Mouse (Mus musculus): ENCODE measurements around the gene Tmbim6. TPM values are rescaled to one million over a fixed set of nuclear protein-coding genes. Genes with fewer than 3 reads are reported as not detected.

The Tmbim6 gene
- 100 to 1,000 TPM; 146 to 237 TPM for polyA plus RNA-seq (2017; shearing (Covaris generic))

GRCm38 (mm10) chr15:99392486-99393385 lies at the start of gene Tmbim6:
Tmbim6 (plus strand) TSS chr15:99392882.

DNA sequence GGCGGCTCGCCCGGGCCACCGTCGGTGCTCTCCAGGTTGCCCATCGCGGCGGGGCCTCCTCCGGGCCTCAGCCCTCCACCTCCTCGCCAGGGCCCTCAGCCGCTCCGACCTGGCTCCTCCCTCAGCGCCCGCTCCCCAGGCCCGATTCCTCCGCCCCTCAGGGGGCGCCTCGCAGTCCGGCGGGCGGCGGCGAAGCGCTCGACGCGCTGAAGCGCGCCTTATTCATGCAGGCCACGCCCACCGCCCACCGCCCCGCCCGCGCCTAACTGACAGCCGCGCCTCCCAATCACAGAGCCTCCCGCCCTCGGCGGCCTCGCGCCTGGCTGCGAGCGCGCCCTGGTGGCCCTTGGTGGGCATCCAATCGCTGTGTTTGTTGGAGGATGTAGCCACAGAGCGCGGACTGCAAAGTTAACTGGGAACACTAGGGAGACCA lies 22.4 kb upstream of the Tmbim6 start, which contains the start of gene Fmnl3:
Fmnl3 (minus strand) TSS at position 224 of the 433 bp plus-strand sequence.

DNA sequence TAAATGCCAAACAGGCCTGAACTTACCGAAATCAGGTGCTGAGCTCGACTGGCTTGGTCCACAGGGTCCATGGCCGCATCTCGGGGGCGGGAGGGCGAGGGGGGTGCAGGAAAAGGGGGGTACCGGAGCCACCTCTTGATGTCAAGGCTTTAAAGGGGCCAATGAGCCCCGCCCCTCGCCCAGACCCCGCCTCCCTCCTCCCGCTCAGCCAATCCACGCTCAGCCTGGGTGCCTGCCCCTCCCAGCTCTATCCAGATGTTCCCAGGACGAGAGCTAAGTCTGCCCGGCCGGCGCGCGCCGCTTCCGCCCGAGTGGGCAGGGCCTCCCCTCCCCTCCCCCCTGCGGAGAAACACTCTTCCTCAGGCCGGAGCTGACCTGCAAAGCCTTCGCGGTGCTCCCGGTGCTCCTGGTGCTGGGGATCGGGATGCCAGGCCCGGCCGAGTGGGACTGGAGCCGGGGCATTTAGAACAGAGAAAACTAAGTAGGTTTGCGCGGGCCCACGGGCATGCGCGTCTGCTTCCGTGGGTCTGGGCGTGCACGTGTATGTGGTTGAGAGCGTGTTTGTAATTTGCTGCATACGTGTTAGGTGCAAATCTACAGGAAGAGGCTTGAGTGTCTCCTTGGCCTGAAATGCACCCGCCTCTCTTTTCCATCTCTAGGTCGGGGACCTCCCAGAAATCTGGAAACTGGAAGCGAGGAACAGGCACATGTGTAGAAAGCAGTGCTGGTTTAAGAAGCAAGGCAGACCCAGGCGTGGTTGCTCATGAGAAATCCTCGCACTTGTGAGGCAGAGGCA lies 65.1 kb downstream of the Tmbim6 start, which contains the start of gene Nckap5l:
Nckap5l (minus strand) TSS at position 143 of the 796 bp plus-strand sequence.

Other genes starting within 250 kb of the Tmbim6 start
- 1 to 10 TPM; 1.1 to 4.1 TPM for gene Kcnh3, start 168.0 kb upstream of the Tmbim6 start, polyA plus RNA-seq (2017; shearing (Covaris generic))
- 100 to 1,000 TPM in 1 of 2 experiments, 10 to 100 TPM in 1; 99.5 to 122 TPM for gene Mcrs1, start 140.9 kb upstream of the Tmbim6 start, polyA plus RNA-seq (2017; shearing (Covaris generic))
- 10 to 100 TPM in 1 of 2 experiments, 1 to 10 TPM in 1; 4.3 to 17.1 TPM for gene Prpf40b, start 97.8 kb upstream of the Tmbim6 start, polyA plus RNA-seq (2017; shearing (Covaris generic))
- gene Fam186b, start 97.0 kb upstream of the Tmbim6 start, polyA plus RNA-seq (2017; shearing (Covaris generic)), result under 1 TPM; 0.32 to 0.38 TPM
- gene Fmnl3, start 22.4 kb upstream of the Tmbim6 start, polyA plus RNA-seq (2017; shearing (Covaris generic)), result 10 to 100 TPM; 44.2 to 45.5 TPM
- 10 to 100 TPM in 1 of 2 experiments, 1 to 10 TPM in 1; 8.0 to 12.3 TPM for gene Nckap5l, start 64.9 kb downstream of the Tmbim6 start, polyA plus RNA-seq (2017; shearing (Covaris generic))
- 10 to 100 TPM; 20.4 to 22.9 TPM for gene Bcdin3d, start 81.8 kb downstream of the Tmbim6 start, polyA plus RNA-seq (2017; shearing (Covaris generic))
- gene Faim2, start 135.3 kb downstream of the Tmbim6 start, polyA plus RNA-seq (2017; shearing (Covaris generic)), result under 1 TPM; 0.01 to 0.20 TPM
- gene Aqp2, start 186.2 kb downstream of the Tmbim6 start, polyA plus RNA-seq (2017; shearing (Covaris generic)), result not detected
- gene Aqp5, start 197.9 kb downstream of the Tmbim6 start, polyA plus RNA-seq (2017; shearing (Covaris generic)), result not detected
- gene Aqp6, start 208.5 kb downstream of the Tmbim6 start, polyA plus RNA-seq (2017; shearing (Covaris generic)), result not detected